Mouse (Mus musculus) embryo, embryonic 10.5 days (tissue): Measurements from ENCODE around the gene Macrod1.

Experiments used
- DNase-seq: peaks from one replicate; pipeline ENCODE4 v3.0.0-alpha.2; 2015; ENCODE audit warnings: low spot score

Gene Macrod1

GRCm38 (mm10) chr19:7113574-7113973 is 57.0 kb downstream of the Macrod1 start:
- DNase-seq: no peak

GRCm38 (mm10) chr19:7116038-7116731 is 59.6 kb downstream of the Macrod1 start:
- DNase-seq: no peak

- DNase-seq: no peak
These were observed 60.5 kb downstream of the Macrod1 start for GRCm38 (mm10) chr19:7117141-7117540.

- DNase-seq: no peak
These were observed 61.2 kb downstream of the Macrod1 start for GRCm38 (mm10) chr19:7117653-7118307.

GRCm38 (mm10) chr19:7121252-7121651 is 64.6 kb downstream of the Macrod1 start:
- peak; percentile 35 for DNase-seq

- DNase-seq: no peak
These were observed 65.7 kb downstream of the Macrod1 start for GRCm38 (mm10) chr19:7122277-7122676.

- no peak for DNase-seq
These were observed 66.2 kb downstream of the Macrod1 start for GRCm38 (mm10) chr19:7122698-7123306.

- DNase-seq: no peak
These were observed 69.0 kb downstream of the Macrod1 start for GRCm38 (mm10) chr19:7125526-7126156.

GRCm38 (mm10) chr19:7126209-7126608 is 69.6 kb downstream of the Macrod1 start:
- DNase-seq: no peak

- no peak for DNase-seq
These were observed 70.3 kb downstream of the Macrod1 start for GRCm38 (mm10) chr19:7126933-7127332.

GRCm38 (mm10) chr19:7128551-7129475 is 72.2 kb downstream of the Macrod1 start:
- DNase-seq: peak; percentile 53

- DNase-seq: no peak
These were observed 73.7 kb downstream of the Macrod1 start for GRCm38 (mm10) chr19:7130317-7130716.

GRCm38 (mm10) chr19:7133436-7133835 is 76.8 kb downstream of the Macrod1 start:
- DNase-seq: no peak

GRCm38 (mm10) chr19:7134631-7135091 is 78.1 kb downstream of the Macrod1 start:
- peak; percentile 78 for DNase-seq

- DNase-seq: peak; percentile 56
These were observed 78.9 kb downstream of the Macrod1 start for GRCm38 (mm10) chr19:7135525-7135924.

- peak; percentile 36 for DNase-seq
These were observed 79.4 kb downstream of the Macrod1 start for GRCm38 (mm10) chr19:7136016-7136415.

GRCm38 (mm10) chr19:7136714-7137498 is 80.3 kb downstream of the Macrod1 start:
- no peak for DNase-seq

GRCm38 (mm10) chr19:7138327-7138726 is 81.7 kb downstream of the Macrod1 start:
- DNase-seq: no peak

- DNase-seq: no peak
These were observed 82.7 kb downstream of the Macrod1 start for GRCm38 (mm10) chr19:7139321-7139720.

GRCm38 (mm10) chr19:7140373-7140772 is 83.8 kb downstream of the Macrod1 start:
- no peak for DNase-seq
